Mouse (Mus musculus): ENCODE data around the gene Nxph3. TPM values are rescaled to one million over a fixed set of nuclear protein-coding genes. Genes with fewer than 3 reads are reported as not detected.

The Nxph3 gene
- polyA plus RNA-seq, 1 experiment: 1.6 TPM

GRCm38 (mm10) chr11:95493950-95494349, 20.4 kb downstream of the Nxph3 start:
- no peak for DNase-seq (ENCODE audit: low read depth)

- no peak for DNase-seq (ENCODE audit: low read depth)
These were observed 21.4 kb downstream of the Nxph3 start for GRCm38 (mm10) chr11:95493010-95493409.

GRCm38 (mm10) chr11:95492256-95492655, 22.1 kb downstream of the Nxph3 start:
- no peak for DNase-seq (ENCODE audit: low read depth)

GRCm38 (mm10) chr11:95490104-95490503, 24.3 kb downstream of the Nxph3 start:
- DNase-seq (ENCODE audit: low read depth): no peak

GRCm38 (mm10) chr11:95487237-95487636, 27.1 kb downstream of the Nxph3 start:
- no peak for DNase-seq (ENCODE audit: low read depth)

- no peak for DNase-seq (ENCODE audit: low read depth)
These were observed 28.7 kb downstream of the Nxph3 start for GRCm38 (mm10) chr11:95485634-95486033.

- DNase-seq (ENCODE audit: low read depth): no peak
These were observed 33.7 kb downstream of the Nxph3 start for GRCm38 (mm10) chr11:95480662-95481061.

- DNase-seq (ENCODE audit: low read depth): no peak
These were observed 34.9 kb downstream of the Nxph3 start for GRCm38 (mm10) chr11:95479458-95479857.

GRCm38 (mm10) chr11:95476323-95476722, 38.0 kb downstream of the Nxph3 start:
- no peak for DNase-seq (ENCODE audit: low read depth)

- no peak for DNase-seq (ENCODE audit: low read depth)
These were observed 40.9 kb downstream of the Nxph3 start for GRCm38 (mm10) chr11:95473456-95473855.

GRCm38 (mm10) chr11:95472942-95473341, 41.4 kb downstream of the Nxph3 start:
- DNase-seq (ENCODE audit: low read depth): no peak

- no peak for DNase-seq (ENCODE audit: low read depth)
These were observed 46.6 kb downstream of the Nxph3 start for GRCm38 (mm10) chr11:95467731-95468130.

GRCm38 (mm10) chr11:95462168-95462567, 52.2 kb downstream of the Nxph3 start:
- no peak for DNase-seq (ENCODE audit: low read depth)

- DNase-seq (ENCODE audit: low read depth): no peak
These were observed 53.5 kb downstream of the Nxph3 start for GRCm38 (mm10) chr11:95460872-95461271.

Other genes starting within 250 kb of the Nxph3 start
- gene Kat7, start 204.3 kb downstream of the Nxph3 start, polyA plus RNA-seq (2012; rRNA removed): 33.8 and 37.7 TPM in 2 replicates
- 28.6 and 32.8 TPM in 2 replicates for gene Fam117a, start 177.6 kb downstream of the Nxph3 start, polyA plus RNA-seq (2012; rRNA removed)
- gene Slc35b1, start 129.9 kb downstream of the Nxph3 start, polyA plus RNA-seq (2012; rRNA removed): 157 TPM in 2 replicates
- 38.5 and 70.1 TPM in 2 replicates for gene Spop, start 100.5 kb downstream of the Nxph3 start, polyA plus RNA-seq (2012; rRNA removed)
- gene Ngfr, start 73.2 kb upstream of the Nxph3 start, polyA plus RNA-seq (2012; rRNA removed): 2.6 and 4.1 TPM in 2 replicates
- gene Phb, start 152.4 kb upstream of the Nxph3 start, polyA plus RNA-seq (2012; rRNA removed): 109 and 165 TPM in 2 replicates
- 15.5 and 20.2 TPM in 2 replicates for gene Zfp652, start 198.1 kb upstream of the Nxph3 start, polyA plus RNA-seq (2012; rRNA removed)
- gene B130006D01Rik, start 209.0 kb upstream of the Nxph3 start, polyA plus RNA-seq (2012; rRNA removed): 0.06 and 0.07 TPM in 2 replicates

All from gonadal fat pad, adult 2 months (tissue).